Mouse (Mus musculus): ENCODE data around the gene Usp22. TPM values are rescaled to one million over a fixed set of nuclear protein-coding genes. Genes with fewer than 3 reads are reported as not detected.
"Not testable (repeated sequence)": the region's sequence is repeated elsewhere in the genome, so short reads cannot be mapped to it uniquely, and the experiment has no call there.

The Usp22 gene
- polyA plus RNA-seq, 1 experiment = 51.9 TPM

DNA sequence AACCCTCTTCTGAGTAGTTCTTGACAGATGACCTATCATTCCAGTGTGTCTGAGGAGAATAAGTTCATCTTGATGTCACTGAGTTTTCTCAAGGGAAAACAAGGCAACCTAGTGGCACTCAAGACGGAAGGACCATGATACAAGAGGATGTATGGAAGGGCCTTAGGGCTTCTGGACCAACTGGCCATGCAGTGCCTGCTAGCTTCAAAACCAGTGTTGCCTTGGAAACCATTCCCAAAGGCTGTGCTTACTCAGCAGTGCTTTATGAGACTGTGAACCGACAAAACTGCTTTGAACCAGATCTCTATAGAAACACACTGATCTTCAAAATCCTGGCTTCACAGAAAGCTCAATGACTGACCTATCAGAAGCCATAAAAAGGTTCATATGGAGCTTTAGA, 15.9 kb upstream of the Usp22 start:
- no peak for DNase-seq (ENCODE audit: low spot score)

DNA sequence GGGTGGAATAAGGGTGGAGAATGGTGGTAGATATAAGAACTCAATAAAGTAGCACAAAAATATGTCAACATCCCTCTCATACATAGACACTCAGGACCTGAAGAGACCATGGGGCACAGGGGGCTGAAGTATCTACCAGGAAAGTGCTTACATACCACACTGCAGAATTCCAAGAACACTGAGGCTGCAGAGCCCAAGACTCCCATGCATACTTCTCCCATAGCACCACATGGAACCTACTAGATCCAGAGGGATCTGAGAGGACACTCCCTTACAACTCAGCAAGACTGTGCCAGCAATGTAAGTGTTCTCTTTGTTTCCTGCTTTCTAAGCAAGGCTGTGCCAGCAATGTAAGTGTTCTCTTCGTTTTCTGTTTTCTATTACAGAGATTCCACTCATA, 9.0 kb upstream of the Usp22 start:
- no peak for DNase-seq (ENCODE audit: low spot score)

DNA sequence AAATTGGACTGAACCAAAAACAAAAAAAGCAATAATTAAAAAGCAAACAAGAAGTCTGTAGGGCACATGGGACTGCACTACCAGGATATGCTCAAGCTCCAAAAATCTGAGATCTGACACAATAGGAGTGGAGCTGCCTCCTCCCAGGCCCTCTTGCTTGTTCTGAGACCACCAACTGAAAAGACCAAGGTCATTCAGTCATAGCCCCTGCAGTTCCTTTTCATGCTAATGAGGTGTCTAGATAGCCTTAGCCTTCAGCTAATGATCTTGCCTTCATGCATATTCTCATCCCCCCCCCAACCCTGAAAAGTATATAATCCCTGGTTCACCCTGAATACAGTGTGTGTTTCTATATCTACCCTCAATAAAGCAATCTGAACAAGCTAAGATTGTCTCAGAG, 6.8 kb upstream of the Usp22 start:
- no peak for DNase-seq (ENCODE audit: low spot score)

DNA sequence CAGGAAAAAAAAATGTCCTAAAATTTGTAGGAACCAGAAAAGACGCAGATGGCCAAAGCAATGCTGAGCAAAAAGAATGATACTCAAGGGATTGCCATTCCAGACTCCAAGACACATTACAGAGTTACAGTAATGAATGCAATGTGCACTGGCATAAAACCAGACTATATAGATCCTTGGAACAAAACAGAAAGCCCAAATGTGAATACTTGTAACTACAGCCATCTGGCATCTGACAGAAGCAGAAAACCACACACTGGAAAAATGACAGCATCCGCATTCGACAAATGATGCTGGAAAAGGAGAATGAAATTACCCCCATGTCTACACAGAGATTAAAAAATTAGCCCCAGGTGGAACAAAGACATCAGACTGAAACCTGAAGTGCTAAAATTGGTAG, 5.5 kb upstream of the Usp22 start:
- no peak for DNase-seq (ENCODE audit: low spot score)

DNA sequence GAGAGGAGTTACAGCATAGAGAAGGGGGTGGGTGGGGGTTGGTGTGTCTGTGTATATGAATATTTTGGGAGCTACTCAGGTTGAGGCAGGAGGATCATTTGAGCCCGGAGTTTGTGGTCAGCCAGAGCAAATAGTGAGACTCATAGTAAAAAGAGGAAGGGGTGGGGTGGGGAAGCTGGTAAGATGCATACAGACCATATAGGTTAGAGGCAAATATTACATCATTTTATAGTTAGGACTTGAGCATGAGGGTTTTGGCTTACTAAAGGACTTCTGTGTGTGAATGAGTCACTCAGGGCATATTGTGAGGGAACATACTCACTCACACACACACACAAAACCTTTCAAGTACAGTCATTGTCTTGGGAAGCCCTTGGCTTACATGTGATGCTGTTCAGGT, 1.5 kb upstream of the Usp22 start:
- DNase-seq (ENCODE audit: low spot score) = no peak

DNA sequence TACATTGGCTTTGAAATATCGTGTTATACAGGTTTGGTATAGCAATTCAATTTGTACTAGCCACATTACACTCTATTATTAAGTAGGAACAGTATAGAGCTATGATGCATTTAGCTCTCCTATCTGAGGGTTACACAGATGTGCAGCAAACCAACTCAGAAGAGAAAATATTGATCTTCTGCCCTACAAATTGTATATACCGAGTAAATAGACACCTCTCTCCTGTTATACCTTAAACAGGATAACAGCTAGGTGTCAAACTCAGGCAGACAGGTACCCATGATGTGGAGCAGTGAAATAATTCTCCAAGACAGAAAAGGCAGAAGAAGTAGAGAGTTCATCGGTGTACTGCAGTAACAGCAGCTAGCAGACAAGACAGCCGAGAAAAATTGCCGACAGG, 923 bp upstream of the Usp22 start:
- DNase-seq (ENCODE audit: low spot score) = no peak

DNA sequence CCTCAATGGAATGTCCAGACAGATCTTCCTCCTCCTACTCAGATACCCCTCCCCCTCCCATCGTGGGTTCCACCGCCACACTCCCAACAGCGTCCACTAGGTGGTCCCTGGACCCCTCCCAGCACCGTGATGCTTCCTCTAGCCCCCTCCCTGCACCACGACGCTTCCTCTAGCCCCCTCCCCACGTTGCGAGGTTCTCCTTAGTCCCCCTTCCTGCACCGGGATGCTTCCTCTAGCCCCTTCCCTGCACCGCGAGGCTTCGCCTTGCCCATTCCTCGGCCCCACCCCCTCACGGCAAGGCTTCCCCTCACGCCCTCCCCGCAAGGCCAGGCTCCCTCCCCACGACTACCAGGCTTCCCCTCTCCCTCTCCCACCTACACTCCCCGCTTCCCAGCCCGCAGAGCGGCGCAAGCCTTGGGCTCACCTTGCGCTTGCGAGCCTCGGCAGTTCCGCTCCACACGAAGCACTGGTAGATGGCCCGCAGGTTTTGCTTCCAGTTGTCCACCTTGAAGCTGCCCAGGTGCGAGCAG, 499 bp downstream of the Usp22 start:
- DNase-seq (ENCODE audit: low spot score) = no peak

DNA sequence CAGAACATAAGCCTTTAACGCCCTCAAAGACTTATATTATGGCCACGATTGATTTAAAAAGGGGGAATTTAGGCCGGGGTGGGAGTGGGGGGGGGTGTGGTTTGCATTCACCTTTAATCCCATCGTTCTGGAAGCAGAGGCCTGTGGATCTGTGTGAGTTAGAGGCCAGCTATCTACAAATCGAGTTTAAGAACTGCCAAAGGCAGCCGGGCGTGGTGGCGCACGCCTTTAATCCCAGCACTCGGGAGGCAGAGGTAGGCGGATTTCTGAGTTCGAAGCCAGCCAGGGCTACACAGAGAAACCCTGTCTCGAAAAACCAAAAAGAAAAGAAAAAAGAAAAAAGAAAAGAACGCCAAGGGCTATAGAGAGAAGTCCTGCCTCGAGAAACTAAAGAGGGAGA, 1.4 kb downstream of the Usp22 start:
- DNase-seq (ENCODE audit: low spot score) = not testable (repeated sequence)

DNA sequence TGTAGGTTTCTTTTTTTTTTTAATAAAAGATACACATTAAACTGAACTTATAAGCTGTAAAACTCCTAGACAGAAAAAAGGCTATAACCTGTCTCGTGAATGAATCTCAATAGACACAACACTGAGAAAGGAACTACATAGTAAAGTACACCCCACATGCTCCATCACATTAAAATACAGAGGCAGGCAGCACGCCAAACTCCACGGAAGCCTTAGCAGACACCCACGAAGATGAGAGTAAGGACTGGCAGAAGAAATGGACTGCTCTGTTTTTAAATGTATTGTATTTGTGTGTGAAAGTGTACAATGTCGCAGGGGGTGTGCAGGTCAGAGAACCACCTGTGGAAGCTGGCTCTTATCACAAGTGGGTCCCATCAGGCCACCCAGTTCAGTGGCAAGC, 4.7 kb downstream of the Usp22 start:
- DNase-seq (ENCODE audit: low spot score) = no peak

DNA sequence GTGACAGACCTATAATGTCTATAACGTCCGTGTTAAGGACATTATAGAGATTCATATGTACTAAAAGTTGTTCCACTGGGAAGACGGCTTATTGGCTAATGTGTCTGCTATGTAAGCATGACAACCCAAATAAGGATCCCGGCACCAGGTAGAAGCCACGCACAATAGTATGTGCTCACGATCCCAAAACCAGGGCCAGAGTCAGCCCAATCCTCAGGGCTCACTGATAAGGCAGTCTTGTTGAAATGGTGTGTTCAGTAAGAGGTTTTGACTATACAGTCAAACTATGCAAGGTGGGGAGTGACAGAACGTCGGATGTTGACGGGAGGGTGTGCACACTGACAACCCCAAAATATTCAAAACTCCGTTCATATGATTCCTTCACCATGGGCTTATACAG, 10.0 kb downstream of the Usp22 start:
- DNase-seq (ENCODE audit: low spot score) = no peak

DNA sequence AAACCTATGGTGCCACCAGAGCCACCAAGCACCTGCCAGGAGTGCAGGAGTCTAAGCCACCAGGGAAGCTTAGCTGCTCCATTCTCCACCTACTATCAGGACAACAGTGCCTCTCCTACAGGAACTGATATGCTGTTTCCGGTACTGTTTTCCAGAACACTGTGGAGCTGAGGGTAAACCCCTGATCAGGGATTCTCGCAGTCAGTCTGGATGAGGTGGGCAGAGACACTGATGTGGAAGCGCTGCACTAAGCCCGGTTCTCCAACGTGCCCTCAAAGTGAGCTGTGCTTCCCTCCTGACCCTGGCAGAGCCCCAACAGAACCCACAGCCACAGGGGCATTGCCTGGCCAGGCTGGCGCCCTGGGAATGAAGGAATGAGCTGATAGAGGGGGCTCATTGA, 10.5 kb downstream of the Usp22 start:
- no peak for DNase-seq (ENCODE audit: low spot score)

DNA sequence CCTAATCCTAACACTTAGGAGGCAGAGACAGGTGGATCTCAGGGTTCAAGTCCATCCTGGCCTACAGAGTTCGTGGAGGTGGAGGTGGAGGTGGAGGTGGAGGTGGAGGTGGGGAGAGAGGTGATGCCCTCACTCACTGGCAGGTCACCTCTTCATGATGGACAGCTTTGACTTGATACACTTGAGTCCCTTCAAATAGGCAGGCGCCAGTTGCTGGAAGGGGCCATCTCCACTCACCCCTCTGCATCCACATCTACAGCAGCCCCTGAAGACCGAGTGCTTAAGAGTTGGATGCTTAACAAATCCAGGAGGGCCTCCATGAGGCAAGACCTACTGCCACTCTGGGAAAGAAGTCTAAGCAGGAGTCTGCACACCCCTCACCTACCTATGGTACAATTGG, 11.5 kb downstream of the Usp22 start:
- DNase-seq (ENCODE audit: low spot score) = no peak

DNA sequence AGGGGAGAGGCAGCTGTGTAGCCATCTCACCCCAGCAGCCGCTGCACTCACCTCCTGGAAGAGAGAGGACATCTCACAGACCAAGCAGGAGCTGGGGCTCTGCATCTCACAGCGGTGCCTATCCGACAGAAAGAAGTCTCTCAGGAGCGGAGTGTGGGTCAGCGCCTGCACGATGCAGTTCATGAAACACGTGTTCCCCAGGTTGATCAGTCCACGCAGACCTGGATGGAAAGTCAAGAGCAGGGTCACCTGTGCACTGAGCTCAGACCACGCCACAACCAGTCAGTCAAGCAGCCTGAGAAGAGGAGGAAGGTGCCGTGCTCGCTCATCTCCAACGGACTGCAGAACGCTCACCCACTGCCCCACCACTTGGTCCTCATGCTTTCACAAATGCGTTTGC, 12.1 kb downstream of the Usp22 start:
- DNase-seq (ENCODE audit: low spot score) = no peak

DNA sequence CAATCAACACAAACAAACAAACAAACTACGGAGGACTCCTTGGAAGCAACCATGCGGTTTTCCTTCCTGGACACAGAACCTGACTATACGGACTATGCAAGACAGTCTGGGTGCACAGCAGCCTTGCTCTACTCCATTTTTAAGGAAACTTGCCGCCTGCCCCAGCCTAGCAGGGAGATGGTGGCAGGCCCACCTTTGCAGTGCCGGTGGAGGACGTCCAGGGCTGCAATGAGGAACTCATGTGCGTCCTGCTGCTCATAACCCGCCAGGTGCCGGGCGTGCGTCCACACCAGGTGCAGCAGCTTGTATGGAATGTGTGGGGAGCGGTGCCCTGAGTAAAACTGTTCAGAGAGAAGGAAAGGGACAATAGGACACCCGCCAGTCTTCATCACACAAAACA, 13.7 kb downstream of the Usp22 start:
- no peak for DNase-seq (ENCODE audit: low spot score)

DNA sequence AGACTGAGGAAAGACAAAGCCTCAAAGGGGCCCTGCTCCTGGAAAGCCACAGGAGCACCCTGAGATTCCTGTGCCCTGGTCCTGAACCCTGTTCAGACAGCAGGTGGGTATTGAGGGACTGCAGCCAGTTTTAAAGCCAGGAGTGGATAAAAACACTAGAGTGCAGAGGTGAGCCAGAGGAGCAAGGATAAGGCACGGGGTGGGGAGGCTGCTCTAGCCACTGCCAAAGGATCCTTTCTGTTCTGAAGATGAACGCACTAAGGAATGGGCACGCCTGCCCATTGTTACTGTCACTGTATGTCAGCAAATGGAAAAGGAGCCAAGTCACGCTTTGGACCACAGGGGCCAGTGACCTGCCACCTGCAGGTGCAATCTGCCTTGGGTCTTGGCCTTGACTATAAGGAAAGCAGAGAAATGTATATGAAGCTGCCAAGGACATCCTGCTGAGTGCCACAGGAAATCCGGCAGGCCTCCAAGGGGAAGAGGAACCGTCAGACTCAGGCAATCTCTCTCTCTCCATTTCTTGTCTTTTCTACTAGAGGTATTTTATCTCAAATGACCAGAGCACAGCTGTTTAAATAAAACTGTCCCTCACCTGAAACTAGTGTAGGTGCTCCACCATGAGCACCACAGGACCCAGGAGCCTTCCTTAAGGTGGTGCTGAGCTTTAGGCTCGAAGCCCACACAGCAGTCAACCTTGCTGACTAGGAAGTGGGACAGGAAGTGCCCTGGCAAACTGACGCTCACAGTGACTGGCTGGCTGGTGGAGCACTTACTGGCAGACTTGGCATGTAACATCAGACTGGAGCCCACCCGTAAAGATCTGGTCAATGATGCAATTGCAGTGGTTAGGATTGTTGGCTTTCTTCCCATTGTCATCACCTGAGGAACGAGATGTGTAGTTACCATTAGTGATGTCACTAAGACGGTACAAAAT, 14.8 kb downstream of the Usp22 start:
- no peak for DNase-seq (ENCODE audit: low spot score)

DNA sequence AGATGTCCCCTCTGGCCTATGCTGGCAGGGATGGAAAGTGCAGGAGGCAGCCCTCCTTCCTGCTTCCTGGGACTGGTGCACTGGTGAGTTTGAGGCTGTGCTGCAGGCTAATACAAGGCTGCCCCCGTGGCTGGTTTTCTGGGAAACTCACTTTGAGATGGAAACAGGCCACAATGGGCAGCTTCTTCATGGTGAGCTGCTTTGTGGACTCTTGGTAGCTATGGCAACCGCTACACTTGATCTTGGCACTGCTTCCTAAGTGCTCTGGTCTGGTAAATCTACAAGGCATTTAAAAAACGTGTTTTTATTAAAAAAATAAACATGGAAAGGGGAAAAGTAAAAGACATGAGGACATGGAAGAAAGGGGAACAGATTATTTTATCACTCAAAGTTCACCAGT, 16.7 kb downstream of the Usp22 start:
- no peak for DNase-seq (ENCODE audit: low spot score)

DNA sequence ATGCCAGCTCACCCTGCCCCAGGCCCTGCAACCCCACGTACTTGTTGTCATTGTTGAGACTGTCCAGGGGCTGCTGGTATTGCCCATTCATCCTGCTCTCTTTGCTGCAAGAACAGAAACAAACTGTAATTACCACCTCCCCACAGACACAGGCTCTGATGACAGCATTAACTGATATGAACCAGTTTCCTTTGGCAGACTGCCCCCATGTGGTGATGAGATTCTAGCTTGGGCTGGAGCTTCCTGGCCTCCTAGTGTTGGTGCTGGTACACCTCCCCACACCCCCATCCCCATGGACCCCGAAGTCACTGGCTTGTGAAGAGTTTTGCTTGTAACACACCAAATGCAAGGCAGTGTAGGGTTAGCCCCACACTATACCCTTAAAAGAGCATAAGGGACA, 19.1 kb downstream of the Usp22 start:
- DNase-seq (ENCODE audit: low spot score) = no peak

DNA sequence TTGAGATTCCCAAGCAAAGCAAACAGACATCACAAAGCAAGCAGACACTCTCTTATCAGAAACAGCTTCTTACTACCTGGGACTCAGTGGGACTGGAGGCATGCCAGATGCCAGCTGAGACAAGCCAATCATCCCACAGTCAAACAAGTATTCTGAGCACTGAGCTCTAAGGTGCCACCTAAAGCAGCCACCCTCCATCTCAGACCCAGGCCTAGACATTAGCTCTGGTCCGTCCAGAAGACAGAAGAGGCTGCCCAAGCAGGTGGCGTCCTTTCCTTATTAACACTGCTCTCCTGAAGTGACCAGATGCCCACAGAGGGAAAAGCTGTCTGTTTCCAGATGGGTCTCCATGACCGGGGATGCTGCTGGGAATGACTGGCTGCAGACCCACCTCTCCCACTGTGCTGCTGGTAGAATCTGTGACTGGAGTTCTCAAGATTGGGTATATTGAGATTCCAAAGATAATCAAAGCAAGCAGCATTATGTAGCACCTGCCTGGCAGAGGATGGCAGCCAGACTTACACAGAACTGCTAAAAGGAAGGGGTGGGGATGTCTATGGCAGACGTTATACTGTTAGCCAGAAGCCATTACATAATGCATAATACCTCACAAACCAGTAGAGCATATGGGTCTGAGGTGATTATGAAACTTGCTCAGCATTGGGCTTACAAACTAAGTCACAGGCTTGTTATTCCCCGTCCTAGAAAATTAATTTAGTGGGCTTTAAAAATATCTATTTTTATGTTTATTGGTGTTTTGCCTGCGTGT, 24.4 kb downstream of the Usp22 start:
- DNase-seq (ENCODE audit: low spot score) = no peak

DNA sequence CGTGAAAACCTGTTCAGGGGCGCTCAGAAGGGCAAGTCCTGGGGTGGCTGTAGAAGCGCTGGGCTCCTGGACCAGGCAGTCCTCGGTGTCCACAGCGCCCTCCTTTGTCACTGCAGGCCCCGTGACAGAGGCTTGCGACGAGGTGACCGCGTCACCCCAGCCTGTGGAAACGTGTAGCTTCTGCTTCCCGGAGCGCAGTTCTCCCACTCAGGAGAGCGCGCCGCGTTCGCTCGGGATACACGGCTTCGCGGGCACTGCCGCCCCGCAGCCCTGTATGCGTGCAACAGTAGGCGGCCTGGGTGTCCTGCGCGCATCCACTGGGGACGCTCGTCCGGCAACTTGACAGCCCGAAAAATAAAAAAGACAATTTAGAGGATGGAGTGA, 27.6 kb downstream of the Usp22 start:
- no peak for DNase-seq (ENCODE audit: low spot score)

DNA sequence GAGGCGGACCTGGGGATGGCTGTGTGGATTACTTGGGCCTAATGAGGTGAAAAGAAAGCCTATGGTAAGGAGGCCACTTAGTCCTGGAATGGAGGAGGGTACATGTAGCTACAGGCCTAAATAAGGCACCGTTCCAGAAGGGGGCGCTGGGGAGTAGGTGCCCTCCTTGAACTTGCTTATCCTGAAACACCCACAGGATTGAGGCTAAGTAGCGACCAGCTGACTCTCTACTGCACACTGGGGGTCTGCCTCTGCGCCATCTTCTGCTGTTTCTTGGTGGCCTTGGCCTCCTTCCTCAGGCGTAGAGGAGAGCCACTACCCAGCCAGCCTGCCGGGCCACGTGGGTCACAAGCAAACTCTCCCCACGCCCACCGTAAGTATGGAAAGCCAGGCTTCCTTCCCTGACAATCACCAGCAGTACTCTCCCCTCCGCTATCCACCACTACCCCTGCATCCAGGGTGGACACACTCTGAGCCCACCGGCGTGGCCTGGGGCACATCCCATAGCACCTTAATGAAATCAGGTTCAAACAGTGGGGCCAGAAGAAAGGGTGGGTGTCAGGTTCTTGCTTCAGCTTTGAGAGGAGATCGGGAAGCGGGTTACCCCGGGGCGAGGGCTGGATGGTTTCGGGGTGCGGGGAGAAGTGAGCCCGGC, 28.1 kb downstream of the Usp22 start:
- no peak for DNase-seq (ENCODE audit: low spot score)

DNA sequence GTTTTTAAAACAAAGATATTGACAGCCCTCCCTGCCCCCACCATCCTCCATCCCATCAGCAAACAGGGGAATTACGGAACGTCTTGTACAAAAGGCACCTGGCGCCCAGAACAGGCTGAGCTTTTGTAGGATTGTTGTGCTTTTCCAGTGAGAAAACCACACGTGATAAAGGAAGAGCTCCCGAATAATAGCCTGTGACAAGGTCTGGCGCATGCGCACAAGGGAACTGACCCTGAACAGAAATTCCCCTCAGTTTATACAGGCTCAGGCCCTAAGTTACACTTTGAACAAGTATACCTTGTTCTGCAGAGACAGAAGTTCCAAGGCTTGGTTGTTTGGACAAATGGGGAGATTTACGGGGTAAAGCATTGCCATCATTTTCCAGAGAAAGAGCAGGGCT, 29.3 kb downstream of the Usp22 start:
- DNase-seq (ENCODE audit: low spot score) = no peak

All from urinary bladder, adult 2 months (tissue).